Mouse (Mus musculus) heart, embryonic 10.5 days (tissue): Measurements from ENCODE around the gene Bcan. TPM values are rescaled to one million over a fixed set of nuclear protein-coding genes. Genes with fewer than 3 reads are reported as not detected.

Source experiments
- DNase-seq: peaks from one replicate; pipeline ENCODE4 v3.0.0-alpha.2; 2017; ENCODE audit warnings: low spot score
- H3K27ac ChIP-seq: fragments of 300-500 bp; sonication (generic); 2 replicates; pipeline ENCODE4 v1.5.1; 2016; ENCODE audit warnings: mild to moderate bottlenecking
- H3K27me3 ChIP-seq: fragments of 300-500 bp; sonication (generic); 2 replicates; pipeline ENCODE4 v1.6.1; 2016; ENCODE audit warnings: mild to moderate bottlenecking; ENCODE audit not compliant: poor library complexity, insufficient read depth, severe bottlenecking
- H3K36me3 ChIP-seq: fragments of 300-500 bp; sonication (generic); 2 replicates; pipeline ENCODE4 v1.6.1; 2016; ENCODE audit warnings: mild to moderate bottlenecking, moderate library complexity
- H3K4me1 ChIP-seq: fragments of 300-500 bp; sonication (generic); 2 replicates; pipeline ENCODE4 v1.6.1; 2016; ENCODE audit warnings: mild to moderate bottlenecking
- H3K4me3 ChIP-seq: fragments of 300-500 bp; sonication (generic); 2 replicates; pipeline ENCODE4 v1.5.1; 2016; ENCODE audit warnings: mild to moderate bottlenecking, moderate library complexity
- H3K9me3 ChIP-seq: fragments of 300-500 bp; sonication (generic); 2 replicates; pipeline ENCODE4 v1.6.1; 2016; ENCODE audit warnings: mild to moderate bottlenecking, moderate library complexity
- WGBS: fragments of 180-500 bp; shearing (Covaris S2); methylation state at CpG from one replicate; pipeline ENCODE4 v1.1.7; 2016; 5-methylcytosine and 5-hydroxymethylcytosine counted together
- polyA plus RNA-seq: library from polyadenylated mRNA; unstranded; fragments of >200 nt; fragmentation: Nextera tagmentation; extraction: Ambion mirVana; gene quantifications from 2 replicates; pipeline ENCODE4 v1.2.1, GENCODE M21; 2016

The Bcan gene
- polyA plus RNA-seq, 1 experiment from 2014 or later, result 0.05 TPM

GRCm38 (mm10) chr3:88010634-88011265 lies 10.7 kb upstream of the Bcan start:
- DNase-seq, result no peak
- 10% methylated on average over 6 of the region's 6 CpGs for WGBS

GRCm38 (mm10) chr3:88005822-88006786 lies 6.1 kb upstream of the Bcan start:
- 63% methylated on average over 18 of the region's 18 CpGs for WGBS
- Histone ChIP-seq H3K27me3 (peaks cover 54% of the 10 kb centered on the region), H3K4me1 (0 out of 2 replicates have a peak, but pooled peaks cover 4% of the 10 kb centered on the region), H3K36me3 (no peaks in the 10 kb centered on the region), H3K27ac (no peak overlapping the region), H3K4me3 (no peak overlapping the region), H3K9me3 (peaks cover 4% of the 10 kb centered on the region; the same call in 1 of the 2 replicates)
- no peak for DNase-seq

More at GRCm38 (mm10) chr3:88010634-88011265, 10.7 kb upstream of the Bcan start:
- Histone ChIP-seq H3K36me3 (no peaks in the 10 kb centered on the region), H3K4me3 (no peak overlapping the region), H3K9me3 (peaks cover 4% of the 10 kb centered on the region; the same call in 1 of the 2 replicates), H3K27me3 (peaks cover 22% of the 10 kb centered on the region), H3K27ac (no peak overlapping the region), H3K4me1 (no peaks in the 10 kb centered on the region)

DNA sequence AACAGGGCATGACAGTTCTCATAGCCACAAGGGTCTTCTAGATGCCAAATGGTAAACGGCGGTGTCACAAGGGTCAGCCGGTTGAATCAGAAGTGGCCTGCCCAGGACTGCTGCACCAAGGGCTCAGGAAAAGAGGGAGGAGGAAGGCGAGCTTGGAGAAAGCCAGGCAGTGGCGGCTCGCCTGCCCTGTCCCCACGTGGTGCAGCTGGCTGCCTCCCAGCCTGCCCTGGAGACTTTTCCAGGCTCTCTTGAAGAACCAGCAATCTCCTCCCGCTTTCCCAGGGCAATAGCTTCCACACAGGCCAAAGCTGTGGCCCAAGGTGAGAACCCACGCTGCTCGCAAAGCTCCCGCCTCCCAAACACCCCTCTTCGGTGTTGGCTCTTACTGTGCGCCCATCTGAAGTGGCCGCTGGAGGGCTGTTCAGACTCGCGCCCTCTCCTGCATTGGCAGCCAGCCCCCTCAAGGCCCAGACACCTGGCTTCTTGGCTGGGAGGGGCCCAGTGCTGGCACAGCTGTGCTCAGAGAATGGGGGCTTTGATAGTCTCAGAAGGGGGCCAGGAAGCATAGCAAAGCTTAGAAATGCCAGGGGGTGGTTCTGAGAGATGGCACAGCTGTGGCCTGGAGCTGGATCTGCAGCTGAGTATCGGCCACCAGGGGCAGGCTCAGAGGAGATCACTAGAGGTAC lies 2.4 kb upstream of the Bcan start:
- no peak overlapping the region for H3K27ac ChIP-seq
- H3K9me3 ChIP-seq, result peaks cover 4% of the 10 kb centered on the region; the same call in 1 of the 2 replicates
- H3K4me3 ChIP-seq, result 0 out of 2 replicates have a peak overlapping the region, but pooled peaks have one; percentile 19
- H3K27me3 ChIP-seq, result peaks cover 82% of the 10 kb centered on the region
- H3K36me3 ChIP-seq, result no peaks in the 10 kb centered on the region
- H3K4me1 ChIP-seq, result peaks cover 24% of the 10 kb centered on the region
- WGBS, result 3% methylated on average over 17 of the region's 17 CpGs
- DNase-seq, result no peak

- H3K4me3 ChIP-seq, result peak overlapping the region; percentile 56; the same call in 1 of the 2 replicates
- 11% methylated on average over 11 of the region's 11 CpGs for WGBS
Observed at GRCm38 (mm10) chr3:88000816-88001595, 976 bp upstream of the Bcan start.

DNA sequence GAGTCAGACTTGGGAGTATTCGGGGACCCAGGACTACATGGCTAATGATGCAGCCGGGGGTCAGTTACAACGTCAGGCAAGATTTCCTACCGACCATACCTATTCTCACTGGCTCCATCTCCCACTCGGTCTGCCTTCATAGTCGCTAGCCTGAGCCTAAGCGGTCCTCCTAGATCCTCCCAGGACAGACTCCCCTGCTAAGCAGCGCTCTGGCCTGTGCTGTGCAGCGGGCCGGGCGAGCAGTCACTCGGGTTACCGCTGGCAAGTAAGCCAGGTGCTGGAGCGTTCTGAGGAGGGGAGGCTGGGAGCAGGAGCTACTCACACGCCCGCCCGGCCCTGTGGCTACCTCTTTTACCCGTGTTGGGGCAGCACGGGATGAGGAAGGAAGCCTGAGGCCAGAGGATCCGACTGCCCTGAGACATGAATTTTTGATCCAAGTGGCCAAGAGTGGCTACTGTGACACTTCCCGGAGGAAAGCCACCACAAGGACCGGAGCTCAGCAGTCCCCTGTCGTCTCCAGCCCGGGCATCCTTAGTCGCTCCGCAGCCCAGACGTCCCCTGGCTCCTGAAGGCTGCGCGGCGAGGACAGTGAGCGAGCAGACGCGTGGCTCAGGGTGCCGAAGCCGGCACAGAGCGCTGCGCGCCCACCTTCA lies 661 bp downstream of the Bcan start:
- no peaks in the 10 kb centered on the region for H3K9me3 ChIP-seq
- WGBS, result 1% methylated on average over 38 of the region's 38 CpGs

More at GRCm38 (mm10) chr3:88000816-88001595, 976 bp upstream of the Bcan start:
- Histone ChIP-seq H3K4me1 (peaks cover 36% of the 10 kb centered on the region), H3K36me3 (no peaks in the 10 kb centered on the region), H3K27me3 (peaks cover 96% of the 10 kb centered on the region), H3K9me3 (peaks cover 2% of the 10 kb centered on the region; the same call in 1 of the 2 replicates), H3K27ac (no peak overlapping the region)
- no peak for DNase-seq

GRCm38 (mm10) chr3:87998747-87999146 lies 1.3 kb downstream of the Bcan start:
- 2% methylated on average over 7 of the region's 7 CpGs for WGBS
- no peak overlapping the region for H3K4me3 ChIP-seq
- H3K27me3 ChIP-seq, result peaks cover 100% of the 10 kb centered on the region
- H3K27ac ChIP-seq, result no peak overlapping the region
- no peaks in the 10 kb centered on the region for H3K9me3 ChIP-seq
- DNase-seq, result no peak
- H3K36me3 ChIP-seq, result no peaks in the 10 kb centered on the region
- H3K4me1 ChIP-seq, result peaks cover 36% of the 10 kb centered on the region

More for the DNA sequence above, 661 bp downstream of the Bcan start:
- no peaks in the 10 kb centered on the region for H3K36me3 ChIP-seq
- peaks cover 36% of the 10 kb centered on the region for H3K4me1 ChIP-seq
- no peak overlapping the region for H3K27ac ChIP-seq
- DNase-seq, result no peak
- peaks cover 100% of the 10 kb centered on the region for H3K27me3 ChIP-seq
- peak overlapping the region; percentile 56 for H3K4me3 ChIP-seq

GRCm38 (mm10) chr3:87996971-87997614 lies 2.9 kb downstream of the Bcan start:
- Histone ChIP-seq H3K27me3 (peaks cover 100% of the 10 kb centered on the region), H3K4me3 (peak overlapping the region; percentile 56), H3K4me1 (peaks cover 31% of the 10 kb centered on the region), H3K36me3 (no peaks in the 10 kb centered on the region), H3K27ac (no peak overlapping the region), H3K9me3 (no peaks in the 10 kb centered on the region)
- DNase-seq, result no peak
- WGBS, result under 1% methylated on average over 49 of the region's 49 CpGs

DNA sequence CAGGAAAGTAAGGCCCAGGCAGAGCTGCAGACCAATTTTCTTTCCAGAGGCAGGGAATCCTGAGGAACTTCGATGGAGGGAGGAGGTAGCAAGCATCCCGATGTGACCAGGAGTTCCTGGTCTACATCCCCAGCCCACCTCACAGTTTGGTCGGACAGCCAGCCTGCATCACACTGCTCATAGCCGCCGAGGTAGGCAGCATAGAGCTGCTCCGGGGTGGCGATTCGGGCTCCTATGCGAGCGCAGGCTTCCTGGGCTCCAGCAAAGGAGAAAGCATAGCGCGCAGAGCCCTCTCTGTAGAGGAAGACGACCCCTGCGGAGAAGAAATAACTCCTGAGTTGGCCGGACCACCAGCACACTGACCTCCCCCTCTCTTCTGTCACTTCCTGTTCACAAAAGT lies 3.6 kb downstream of the Bcan start:
- no peak for DNase-seq
- no peaks in the 10 kb centered on the region for H3K9me3 ChIP-seq
- no peaks in the 10 kb centered on the region for H3K36me3 ChIP-seq
- H3K4me3 ChIP-seq, result peak overlapping the region; percentile 56; the same call in 1 of the 2 replicates
- no peak overlapping the region for H3K27ac ChIP-seq
- H3K4me1 ChIP-seq, result peaks cover 31% of the 10 kb centered on the region
- peaks cover 100% of the 10 kb centered on the region for H3K27me3 ChIP-seq
- WGBS, result 1% methylated on average over 15 of the region's 15 CpGs

DNA sequence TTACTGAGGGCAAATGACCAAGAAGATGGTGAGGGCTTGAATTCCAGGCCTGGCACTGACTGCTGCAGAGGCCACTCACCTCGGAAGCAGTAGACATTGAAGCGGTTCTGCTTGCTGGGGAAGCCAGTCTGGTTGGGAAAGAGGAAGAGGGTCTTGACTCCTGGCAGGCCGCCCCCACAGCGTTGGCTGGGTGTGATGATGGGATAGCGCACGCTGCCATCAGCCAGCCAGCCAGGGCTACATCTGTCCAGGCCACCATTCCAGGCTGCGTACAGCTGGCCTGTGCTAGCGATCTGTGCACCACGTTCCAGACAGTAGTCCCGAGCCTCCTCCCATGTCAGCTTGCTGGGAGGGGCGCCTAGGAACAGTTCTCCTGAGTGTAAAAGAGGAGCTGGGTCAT lies 4.7 kb downstream of the Bcan start:
- WGBS, result 20% methylated on average over 11 of the region's 11 CpGs
- no peak for DNase-seq

GRCm38 (mm10) chr3:87993436-87993835 lies 6.6 kb downstream of the Bcan start:
- Histone ChIP-seq H3K9me3 (no peaks in the 10 kb centered on the region), H3K4me3 (no peak overlapping the region), H3K36me3 (no peaks in the 10 kb centered on the region), H3K27ac (no peak overlapping the region), H3K4me1 (peaks cover 14% of the 10 kb centered on the region), H3K27me3 (peaks cover 100% of the 10 kb centered on the region)
- no peak for DNase-seq
- WGBS, result 0% methylated on average over 6 of the region's 6 CpGs

More for the DNA sequence above, 4.7 kb downstream of the Bcan start:
- H3K27me3 ChIP-seq, result peaks cover 100% of the 10 kb centered on the region
- H3K9me3 ChIP-seq, result no peaks in the 10 kb centered on the region
- peaks cover 26% of the 10 kb centered on the region for H3K4me1 ChIP-seq
- H3K36me3 ChIP-seq, result no peaks in the 10 kb centered on the region
- no peak overlapping the region for H3K4me3 ChIP-seq
- no peak overlapping the region for H3K27ac ChIP-seq

- Histone ChIP-seq H3K36me3 (no peaks in the 10 kb centered on the region), H3K9me3 (no peaks in the 10 kb centered on the region; the same call in 1 of the 2 replicates), H3K4me1 (peaks cover 38% of the 10 kb centered on the region), H3K4me3 (no peak overlapping the region), H3K27ac (no peak overlapping the region), H3K27me3 (peaks cover 68% of the 10 kb centered on the region)
- WGBS, result 30% methylated on average over 10 of the region's 10 CpGs
- no peak for DNase-seq
Observed at GRCm38 (mm10) chr3:87989935-87990334, 10.1 kb downstream of the Bcan start.
